Mouse (Mus musculus) MEL (cell line): ENCODE data around the gene Sohlh2. TPM values are rescaled to one million over a fixed set of nuclear protein-coding genes. Genes with fewer than 3 reads are reported as not detected.

Source experiments
- DNase-seq: peaks from one replicate; pipeline ENCODE4 v3.0.0; 2011; ENCODE audit warnings: low read depth, low spot score
- H3K27ac ChIP-seq: 2 replicates; pipeline ENCODE4 v1.5.1; 2012; ENCODE audit warnings: low read depth, mild to moderate bottlenecking, control low read depth, low read length, moderate library complexity; ENCODE audit not compliant: control insufficient read depth
- H3K27me3 ChIP-seq, 2 experiments: fragments of 150-350 bp in 1 of 2; sonication (generic) in 1 of 2; 2 replicates each; pipeline ENCODE4 v1.6.1; 2012; ENCODE audit warnings: low read length in 2 of 2, mild to moderate bottlenecking in 2 of 2, improper control_type of control experiment in 1 of 2, moderate library complexity in 1 of 2; ENCODE audit not compliant: insufficient read depth in 2 of 2, control insufficient read depth in 1 of 2
- H3K36me3 ChIP-seq, 2 experiments: 2 replicates each; pipeline ENCODE4 v1.6.1; 2012 to 2014; ENCODE audit warnings: low read length in 2 of 2, improper control_type of control experiment in 1 of 2, inconsistent platforms in 1 of 2, mild to moderate bottlenecking in 1 of 2; ENCODE audit not compliant: insufficient read depth in 2 of 2, control insufficient read depth in 1 of 2
- H3K4me1 ChIP-seq, 2 experiments: fragments of 150-350 bp in 1 of 2; sonication (generic) in 1 of 2; 2 replicates each; pipeline ENCODE4 v1.6.1; 2012; ENCODE audit warnings: low read length in 2 of 2, improper control_type of control experiment in 1 of 2, mild to moderate bottlenecking in 1 of 2; ENCODE audit not compliant: insufficient read depth in 2 of 2, control insufficient read depth in 1 of 2
- H3K4me3 ChIP-seq, 2 experiments: fragments of 150-350 bp in 1 of 2; sonication (generic) in 1 of 2; 2 replicates each; pipeline ENCODE4 v1.5.1; 2012; ENCODE audit warnings: low read depth in 2 of 2, low read length in 2 of 2, mild to moderate bottlenecking in 2 of 2, moderate library complexity in 2 of 2, control low read depth in 1 of 2, improper control_type of control experiment in 1 of 2; ENCODE audit not compliant: control insufficient read depth in 1 of 2, insufficient read depth in 1 of 2
- H3K79me2 ChIP-seq: 2 replicates; pipeline ENCODE4 v1.6.1; 2012; ENCODE audit warnings: mild to moderate bottlenecking, low read length, moderate library complexity; ENCODE audit not compliant: control insufficient read depth, poor library complexity, insufficient read depth
- H3K9ac ChIP-seq: 2 replicates; pipeline ENCODE4 v1.6.1; 2012; ENCODE audit warnings: low read depth, mild to moderate bottlenecking, control low read depth, low read length, moderate library complexity; ENCODE audit not compliant: control insufficient read depth, poor library complexity, severe bottlenecking
- H3K9me3 ChIP-seq: fragments of 150-350 bp; sonication (generic); replicated peaks from 2 replicates; pipeline ENCODE4 v1.6.1; 2012; ENCODE audit warnings: mild to moderate bottlenecking, low read length, improper control_type of control experiment, moderate library complexity; ENCODE audit not compliant: insufficient read depth
- BHLHE40 ChIP-seq: IDR thresholded peaks from 2 replicates; pipeline ENCODE4 v1.6.1; 2012; ENCODE audit warnings: low read depth, mild to moderate bottlenecking, inconsistent platforms, low read length, improper control_type of control experiment, borderline replicate concordance
- CHD1 ChIP-seq: IDR thresholded peaks from 2 replicates; pipeline ENCODE4 v1.6.1; 2012; ENCODE audit warnings: low read depth, mild to moderate bottlenecking, inconsistent platforms, low read length, improper control_type of control experiment
- CTCF ChIP-seq, 3 experiments: IDR thresholded peaks in 2 of 3; conservative IDR thresholded peaks in 1 of 3; 2 replicates each; pipeline ENCODE4 v1.5.1; 2011 to 2012; ENCODE audit warnings: low read length in 3 of 3, low read depth in 2 of 3, mild to moderate bottlenecking in 2 of 3, improper control_type of control experiment in 1 of 3, inconsistent platforms in 1 of 3, mixed read lengths in 1 of 3, moderate library complexity in 1 of 3; ENCODE audit not compliant: control insufficient read depth in 1 of 3, insufficient read depth in 1 of 3, poor library complexity in 1 of 3, severe bottlenecking in 1 of 3
- E2F4 ChIP-seq: IDR thresholded peaks from 2 replicates; pipeline ENCODE4 v1.6.1; 2011; ENCODE audit warnings: low read depth, low read length, improper control_type of control experiment, borderline replicate concordance
- EP300 ChIP-seq, 2 experiments: IDR thresholded peaks; 2 replicates each; pipeline ENCODE4 v1.6.1; 2011; ENCODE audit warnings: improper control_type of control experiment in 2 of 2, low read length in 2 of 2, low read depth in 1 of 2, mild to moderate bottlenecking in 1 of 2
- GATA1 ChIP-seq: IDR thresholded peaks from 2 replicates; pipeline ENCODE4 v1.6.1; 2011; ENCODE audit warnings: low read depth, low read length, improper control_type of control experiment
- JUND ChIP-seq: IDR thresholded peaks from 2 replicates; pipeline ENCODE4 v1.6.1; 2011; ENCODE audit warnings: low read depth, mild to moderate bottlenecking, improper control_type of control experiment, low read length
- KAT2A ChIP-seq: conservative IDR thresholded peaks from 2 replicates; pipeline ENCODE4 v1.6.1; 2012; ENCODE audit warnings: low read depth, low read length, improper control_type of control experiment, inconsistent platforms
- MAX ChIP-seq: IDR thresholded peaks from 2 replicates; pipeline ENCODE4 v1.6.1; 2011; ENCODE audit warnings: low read length, improper control_type of control experiment
- MEF2A ChIP-seq: IDR thresholded peaks from 2 replicates; pipeline ENCODE4 v1.6.1; 2014; ENCODE audit warnings: low read depth, mild to moderate bottlenecking, inconsistent platforms, low read length, improper control_type of control experiment; ENCODE audit not compliant: poor library complexity, insufficient replicate concordance, severe bottlenecking; ENCODE audit errors: extremely low read depth
- MYB ChIP-seq: IDR thresholded peaks from 2 replicates; pipeline ENCODE4 v1.6.1; 2011; ENCODE audit warnings: mild to moderate bottlenecking, low read depth, low read length, improper control_type of control experiment
- MYC ChIP-seq: IDR thresholded peaks from 2 replicates; pipeline ENCODE4 v1.6.1; 2011; ENCODE audit warnings: low read depth, mild to moderate bottlenecking, low read length, improper control_type of control experiment, moderate library complexity
- NELFE ChIP-seq: IDR thresholded peaks from 2 replicates; pipeline ENCODE4 v1.6.1; 2011; ENCODE audit warnings: low read depth, low read length, improper control_type of control experiment
- POLR2AphosphoS2 ChIP-seq: IDR thresholded peaks from 2 replicates; pipeline ENCODE4 v1.6.1; 2011; ENCODE audit warnings: low read length, improper control_type of control experiment
- POLR2AphosphoS5 ChIP-seq: IDR thresholded peaks from 2 replicates; pipeline ENCODE4 v1.6.1; 2012; ENCODE audit warnings: low read depth, borderline replicate concordance, mild to moderate bottlenecking, inconsistent platforms, low read length, moderate library complexity, mixed read lengths
- RAD21 ChIP-seq: IDR thresholded peaks from 2 replicates; pipeline ENCODE4 v1.6.1; 2011; ENCODE audit warnings: mild to moderate bottlenecking, low read depth, low read length, improper control_type of control experiment
- RCOR1 ChIP-seq: IDR thresholded peaks from 2 replicates; pipeline ENCODE4 v1.6.1; 2012; ENCODE audit warnings: low read depth, mild to moderate bottlenecking, inconsistent platforms, low read length, improper control_type of control experiment
- TAL1 ChIP-seq: IDR thresholded peaks from 2 replicates; pipeline ENCODE4 v1.6.1; 2012; ENCODE audit warnings: mild to moderate bottlenecking, inconsistent platforms, low read length, moderate library complexity, mixed read lengths
- TCF12 ChIP-seq: IDR thresholded peaks from 2 replicates; pipeline ENCODE4 v1.6.1; 2014; ENCODE audit warnings: low read depth, mild to moderate bottlenecking, inconsistent platforms, low read length, improper control_type of control experiment, moderate library complexity
- USF1 ChIP-seq: IDR thresholded peaks from 2 replicates; pipeline ENCODE4 v1.6.1; 2014; ENCODE audit warnings: low read depth, mild to moderate bottlenecking, inconsistent platforms, low read length, improper control_type of control experiment, moderate library complexity
- ZC3H11A ChIP-seq: IDR thresholded peaks from 2 replicates; pipeline ENCODE4 v1.6.1; 2012; ENCODE audit warnings: low read depth, mild to moderate bottlenecking, inconsistent platforms, low read length, improper control_type of control experiment
- ZNF384 ChIP-seq: IDR thresholded peaks from 2 replicates; pipeline ENCODE4 v1.6.1; 2012; ENCODE audit warnings: low read depth, mild to moderate bottlenecking, inconsistent platforms, low read length, improper control_type of control experiment
- polyA plus RNA-seq, 2 experiments: library from polyadenylated mRNA; stranded (reverse) in 1 of 2; unstranded in 1 of 2; fragments of >175 nt in 1 of 2; fragments of >200 nt in 1 of 2; gene quantifications; 2 replicates each; pipeline versions ENCODE4 v1.2.1 to v1.2.4; 2012; ENCODE audit warnings: low replicate concordance in 2 of 2, low read depth in 1 of 2; ENCODE audit not compliant: insufficient read length in 2 of 2, insufficient read depth in 1 of 2, missing spikeins in 1 of 2
- total RNA-seq: library from RNA; depleted of rRNA; stranded (reverse); fragments of 300-350 nt; gene quantifications from 2 replicates; pipeline ENCODE4 v1.2.3, GENCODE M21; 2012

Gene Sohlh2
- total and polyA plus RNA-seq, 3 experiments = not detected

DNA sequence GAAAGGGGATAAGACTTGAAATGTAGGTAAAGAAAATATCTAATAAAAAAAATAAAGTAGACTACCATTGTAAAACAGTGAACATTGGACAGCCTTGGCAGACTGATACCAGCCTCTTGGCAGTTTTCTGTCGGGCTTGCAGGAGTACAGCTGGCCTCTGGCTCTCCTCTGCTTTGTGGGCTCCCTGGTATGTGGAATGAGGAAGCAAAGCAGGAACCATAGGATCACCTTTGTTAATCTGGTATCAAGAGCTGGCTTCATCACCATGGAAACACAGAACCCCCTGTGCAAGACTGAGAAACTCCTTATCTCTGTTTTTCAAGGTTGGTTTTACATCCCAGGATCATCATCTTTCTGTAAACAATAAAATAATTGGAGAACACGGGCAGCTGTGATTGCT lies 30.4 kb downstream of the Sohlh2 start:
- Histone ChIP-seq H3K27ac (no peak overlapping the region), H3K4me1 (no peaks in the 10 kb centered on the region), H3K9me3 (no peaks in the 10 kb centered on the region), H3K79me2 (no peaks in the 10 kb centered on the region), H3K4me3 (no peak overlapping the region), H3K27me3 (no peaks in the 10 kb centered on the region), H3K36me3 (no peaks in the 10 kb centered on the region), H3K9ac (no peak overlapping the region)
- no peak for TF ChIP-seq TAL1
- TF ChIP-seq POLR2AphosphoS5 = no peak
- no peak for TF ChIP-seq MAX
- TF ChIP-seq MYB = no peak
- TF ChIP-seq MYC = no peak
- TF ChIP-seq MEF2A = no peak
- no peak for TF ChIP-seq RCOR1
- no peak for TF ChIP-seq CTCF (IDR thresholded peaks at IDR 0.05 in 2 of 3, conservative IDR thresholded peaks at IDR 0.05 in 1 of 3; ENCODE audit: control insufficient read depth in 1 of 3, insufficient read depth in 1 of 3, low read depth in 2 of 3, low read length in 3 of 3, poor library complexity in 1 of 3, severe bottlenecking in 1 of 3)
- no peak for TF ChIP-seq USF1
- no peak for TF ChIP-seq E2F4
- TF ChIP-seq NELFE = no peak
- TF ChIP-seq POLR2AphosphoS2 = no peak
- no peak for TF ChIP-seq EP300 (IDR thresholded peaks at IDR 0.05; ENCODE audit: low read depth in 1 of 2, low read length in 2 of 2)
- no peak for TF ChIP-seq CHD1
- no peak for TF ChIP-seq TCF12
- no peak for TF ChIP-seq RAD21
- no peak for TF ChIP-seq JUND
- no peak for TF ChIP-seq ZNF384
- TF ChIP-seq BHLHE40 = no peak
- no peak for DNase-seq

DNA sequence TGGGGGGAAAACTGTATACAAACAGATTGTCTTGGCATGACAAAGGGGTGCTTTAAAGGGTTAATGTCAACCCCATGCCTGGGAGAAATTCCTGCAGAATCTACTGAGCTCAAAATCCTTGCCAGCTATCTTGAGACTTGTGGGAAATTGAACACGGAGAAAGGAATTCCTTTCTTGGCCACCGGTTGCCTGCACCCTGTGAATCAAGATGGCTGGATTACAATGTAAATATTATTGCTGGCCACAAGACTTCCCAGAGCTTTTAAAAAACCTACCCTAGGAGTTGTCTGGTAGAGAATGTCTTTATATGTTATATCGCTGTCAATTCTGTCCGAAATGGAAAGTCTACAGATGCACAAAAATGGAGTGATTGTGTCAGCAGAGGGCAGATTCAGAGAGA lies 32.0 kb downstream of the Sohlh2 start:
- Histone ChIP-seq H3K9ac (no peak overlapping the region), H3K27ac (no peak overlapping the region), H3K36me3 (no peaks in the 10 kb centered on the region), H3K27me3 (no peaks in the 10 kb centered on the region), H3K4me3 (no peak overlapping the region), H3K4me1 (no peaks in the 10 kb centered on the region), H3K9me3 (no peaks in the 10 kb centered on the region), H3K79me2 (no peaks in the 10 kb centered on the region)
- TF ChIP-seq EP300 (IDR thresholded peaks at IDR 0.05; ENCODE audit: low read depth in 1 of 2, low read length in 2 of 2) = no peak
- no peak for TF ChIP-seq MEF2A
- TF ChIP-seq KAT2A = no peak
- no peak for TF ChIP-seq ZC3H11A
- TF ChIP-seq MYC = no peak
- no peak for TF ChIP-seq RAD21
- TF ChIP-seq GATA1 = no peak
- no peak for TF ChIP-seq NELFE
- TF ChIP-seq MYB = no peak
- no peak for DNase-seq
